Mouse (Mus musculus): ENCODE results near the gene Slc24a2.

Slc24a2 gene

DNA sequence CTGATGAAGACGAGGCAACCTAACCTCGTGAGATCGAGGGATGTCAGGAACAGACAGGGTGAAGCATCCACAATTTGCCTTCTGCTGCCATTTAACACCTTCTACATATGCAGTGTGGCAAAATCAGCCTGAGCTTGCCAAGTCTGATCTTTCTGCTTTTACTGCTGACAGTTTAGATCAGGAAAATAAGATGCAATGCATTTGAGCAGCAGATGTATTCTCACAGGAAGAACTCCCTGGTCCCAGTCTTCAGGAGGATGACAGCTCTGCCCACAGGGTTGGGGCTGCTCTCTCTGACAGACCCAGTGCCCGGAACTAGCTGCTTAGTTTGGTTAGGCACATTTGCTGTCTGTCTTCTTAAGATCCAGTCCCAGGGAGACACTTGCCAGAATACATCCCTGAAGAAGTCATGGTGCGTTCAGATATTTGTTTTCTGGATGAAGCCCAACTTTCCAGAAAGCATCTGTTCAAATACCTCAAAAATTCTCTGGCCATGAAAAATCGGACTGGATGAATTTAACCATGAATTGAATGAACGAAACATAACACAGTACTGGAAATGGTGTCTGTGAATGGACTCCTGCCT lies 188.8 kb downstream of the Slc24a2 start:
- no peak for DNase-seq (ENCODE audit: low spot score)

DNA sequence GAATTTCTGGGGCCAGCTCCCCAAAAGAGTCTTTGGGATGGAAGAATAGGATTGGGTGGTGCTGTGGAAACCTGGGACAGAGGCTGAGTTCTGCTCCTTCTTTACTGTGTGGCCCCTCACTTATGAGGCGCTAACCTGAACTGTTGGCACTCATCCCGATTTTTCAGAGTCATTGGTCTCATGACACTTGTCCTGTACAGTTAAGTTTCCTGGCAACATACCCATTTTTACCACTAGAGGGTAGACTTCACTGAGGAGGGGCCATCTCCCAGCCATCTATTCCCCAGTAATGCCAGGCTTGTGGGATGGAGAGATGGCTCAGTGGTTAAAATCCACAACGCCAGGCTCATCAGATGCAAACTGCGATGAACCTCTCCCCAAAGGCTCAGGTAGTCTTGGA lies 192.7 kb downstream of the Slc24a2 start:
- no peak for DNase-seq (ENCODE audit: low spot score)

DNA sequence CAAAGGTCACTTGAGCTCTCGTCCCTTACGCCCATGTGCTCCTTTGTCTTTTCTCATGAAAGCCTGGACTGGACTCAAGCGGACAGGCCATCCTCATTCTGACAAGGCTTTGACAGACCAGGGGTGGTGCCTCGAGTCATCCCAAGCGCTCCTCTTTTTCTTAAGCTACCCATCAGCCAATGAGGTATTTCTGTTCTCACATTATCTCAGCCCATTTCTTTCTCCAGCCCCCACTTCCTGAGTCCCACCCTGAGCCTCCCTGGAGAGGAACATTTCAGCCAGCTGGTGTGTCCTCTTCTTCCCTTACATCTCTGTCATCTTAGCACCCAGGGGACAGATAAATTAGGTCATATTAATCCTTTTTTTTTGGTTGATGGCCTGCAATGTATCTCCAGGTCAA lies 193.8 kb downstream of the Slc24a2 start:
- no peak for DNase-seq (ENCODE audit: low spot score)

DNA sequence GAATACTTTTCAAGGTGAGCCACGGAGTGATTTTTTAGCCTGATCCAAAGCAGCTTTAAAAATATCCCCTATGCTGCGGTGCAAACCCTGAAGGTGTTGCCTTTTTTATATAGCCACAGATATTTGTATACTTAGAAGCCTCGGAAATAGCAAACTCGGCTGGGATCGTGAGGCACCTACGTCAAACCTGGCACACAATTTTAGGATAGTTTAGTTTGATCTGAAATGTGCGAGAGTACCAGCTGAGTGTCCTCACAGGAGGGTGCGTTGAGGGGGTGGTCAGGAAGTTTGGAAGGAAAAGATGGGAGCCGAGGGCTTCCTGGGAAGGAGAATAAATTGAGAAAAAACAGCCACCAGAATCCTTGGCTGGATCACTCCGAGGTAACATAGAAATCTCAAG lies 194.6 kb downstream of the Slc24a2 start:
- no peak for DNase-seq (ENCODE audit: low spot score)

DNA sequence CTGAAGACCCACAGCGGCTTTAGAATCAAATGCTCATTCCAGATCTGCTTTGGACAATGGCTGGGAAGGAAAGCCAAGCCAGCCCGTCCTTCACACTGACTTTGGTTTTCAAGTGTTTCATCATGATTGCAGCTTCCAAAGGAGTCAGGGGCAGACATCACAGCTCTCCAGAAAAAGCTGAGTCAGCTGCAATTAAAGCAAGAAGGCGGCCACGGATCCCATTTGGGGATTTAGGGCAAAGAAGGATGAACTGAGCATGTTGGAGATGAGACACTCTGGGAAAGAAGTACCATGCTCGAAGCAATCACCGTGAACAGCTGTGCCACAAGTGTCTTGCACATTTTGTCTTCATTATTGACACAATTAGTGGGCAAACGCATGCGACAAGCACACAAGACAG lies 197.6 kb downstream of the Slc24a2 start:
- no peak for DNase-seq (ENCODE audit: low spot score)

DNA sequence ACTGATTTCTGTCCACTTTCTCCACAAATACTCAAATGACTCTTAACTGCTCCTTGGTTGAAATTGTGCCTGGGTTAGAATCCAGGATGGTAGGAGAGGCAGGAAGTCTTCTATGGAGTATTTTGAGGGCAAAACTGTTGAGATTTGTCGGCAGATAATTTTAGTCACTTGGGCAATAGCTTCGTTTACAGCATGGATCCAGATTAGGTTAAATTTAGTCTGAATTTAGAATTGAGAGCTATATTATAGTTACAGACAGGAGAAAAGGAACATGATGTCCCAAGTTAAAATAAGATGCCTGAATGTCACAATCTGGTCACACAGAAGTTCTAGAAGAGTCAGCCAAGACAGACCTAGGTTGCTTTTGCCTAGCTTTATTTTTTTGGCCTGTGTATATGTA lies 199.2 kb downstream of the Slc24a2 start:
- no peak for DNase-seq (ENCODE audit: low spot score)

DNA sequence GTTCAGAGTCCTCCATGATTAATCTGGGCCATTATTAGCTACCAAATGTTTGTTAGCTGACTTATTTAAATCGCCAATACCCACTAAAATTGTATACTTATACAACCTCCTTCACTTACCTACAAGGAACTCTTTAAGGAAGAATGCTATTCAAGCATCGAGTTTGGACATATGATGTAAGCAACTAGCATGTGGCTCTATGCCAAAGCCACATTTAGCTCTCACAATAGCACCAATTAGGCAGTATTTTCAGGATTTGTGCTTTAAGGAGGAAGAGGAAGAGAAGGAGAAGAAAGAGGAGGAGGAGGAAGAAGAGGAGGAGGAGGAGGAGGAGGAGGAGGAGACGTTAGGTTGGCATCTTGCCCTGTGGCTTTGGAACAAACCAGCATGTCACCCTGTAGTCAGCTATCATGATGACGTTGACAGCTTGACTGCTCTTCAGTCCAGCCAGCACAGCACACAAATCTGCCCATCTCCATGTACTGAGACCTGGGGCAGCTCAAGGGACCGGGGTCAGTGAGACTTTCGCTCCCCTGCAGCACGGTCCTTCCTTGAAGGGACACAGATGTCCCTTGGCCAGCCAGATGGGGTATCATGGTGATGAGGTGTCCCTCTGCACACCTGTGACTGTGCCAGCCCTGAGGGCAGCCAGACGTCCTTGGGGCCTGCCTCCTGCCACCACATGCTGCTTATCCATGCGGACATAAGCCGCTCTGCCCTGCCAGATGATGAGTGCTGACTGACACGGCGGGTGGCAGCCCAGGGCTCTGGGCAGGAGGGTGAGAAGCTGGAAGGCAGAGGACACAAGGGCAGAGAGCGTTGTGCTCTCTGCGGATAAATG lies 203.7 kb downstream of the Slc24a2 start:
- DNase-seq (ENCODE audit: low spot score), result no peak

DNA sequence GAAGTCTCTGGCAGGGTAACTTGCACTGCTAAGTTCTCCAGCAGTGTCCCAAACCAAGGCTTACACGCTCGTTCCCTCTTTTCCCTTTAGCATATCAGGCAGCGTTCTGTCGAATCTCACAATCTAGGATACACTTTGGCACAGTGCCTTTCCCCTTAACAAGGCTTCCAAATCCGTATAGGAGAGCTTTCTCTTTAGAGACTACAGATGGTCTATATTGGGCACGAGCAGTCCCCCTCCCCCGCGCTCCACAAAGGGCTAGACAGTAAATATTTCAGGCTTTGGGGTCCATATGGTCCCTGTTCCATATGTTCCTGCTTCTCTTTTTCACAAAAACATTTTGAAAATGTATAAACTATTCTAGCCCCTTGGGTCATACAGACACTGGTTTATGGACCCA lies 205.7 kb downstream of the Slc24a2 start:
- no peak for DNase-seq (ENCODE audit: low spot score)

DNA sequence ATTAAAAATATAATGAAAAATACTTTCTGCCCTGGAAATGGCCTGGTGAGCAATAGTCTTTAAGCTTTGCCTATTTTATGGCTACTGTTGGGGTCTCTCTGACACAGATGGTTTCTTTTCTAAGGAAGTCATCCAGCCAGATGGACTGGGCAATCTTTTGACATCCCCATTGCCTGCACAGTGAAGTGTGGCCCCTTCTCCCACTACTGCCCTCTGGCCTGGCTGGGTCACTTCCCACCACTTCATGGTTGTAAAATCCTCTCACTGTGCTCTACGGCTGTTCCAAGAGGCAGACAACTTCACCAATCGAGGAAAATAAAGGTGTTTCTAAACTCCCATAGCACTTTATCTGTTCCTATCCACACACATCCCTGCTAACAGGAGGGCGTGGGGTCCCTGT lies 208.7 kb downstream of the Slc24a2 start:
- no peak for DNase-seq (ENCODE audit: low spot score)

DNA sequence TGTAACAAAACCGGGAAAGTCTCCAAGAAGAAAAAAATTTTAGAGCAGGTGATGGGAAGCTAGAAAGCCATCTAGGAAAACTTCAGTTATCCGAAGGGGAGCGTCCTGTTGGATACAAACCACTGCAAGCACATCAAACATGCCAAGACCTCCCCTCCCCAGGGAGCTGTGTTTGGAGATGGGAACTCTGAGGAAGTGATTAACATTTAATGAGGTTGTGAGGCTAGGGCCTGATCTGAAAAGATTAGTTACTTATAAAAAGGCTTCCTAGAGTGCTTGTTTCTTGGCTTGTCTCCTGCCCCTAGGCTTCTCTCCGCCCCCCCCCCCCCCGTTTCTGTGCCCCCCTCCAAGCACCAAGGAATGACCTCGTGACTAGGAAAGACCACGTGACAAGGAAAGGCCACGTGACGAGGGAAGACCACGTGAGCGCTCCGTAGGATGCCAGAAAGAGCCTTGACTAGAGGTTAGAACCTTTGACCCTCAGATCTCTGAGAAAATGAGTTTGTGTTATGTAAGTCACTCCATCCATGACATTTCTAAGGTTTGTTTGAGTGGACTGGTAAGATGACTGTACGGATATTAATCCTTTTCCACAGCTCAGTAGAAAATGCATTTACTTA lies 210.7 kb downstream of the Slc24a2 start:
- no peak for DNase-seq (ENCODE audit: low spot score)

DNA sequence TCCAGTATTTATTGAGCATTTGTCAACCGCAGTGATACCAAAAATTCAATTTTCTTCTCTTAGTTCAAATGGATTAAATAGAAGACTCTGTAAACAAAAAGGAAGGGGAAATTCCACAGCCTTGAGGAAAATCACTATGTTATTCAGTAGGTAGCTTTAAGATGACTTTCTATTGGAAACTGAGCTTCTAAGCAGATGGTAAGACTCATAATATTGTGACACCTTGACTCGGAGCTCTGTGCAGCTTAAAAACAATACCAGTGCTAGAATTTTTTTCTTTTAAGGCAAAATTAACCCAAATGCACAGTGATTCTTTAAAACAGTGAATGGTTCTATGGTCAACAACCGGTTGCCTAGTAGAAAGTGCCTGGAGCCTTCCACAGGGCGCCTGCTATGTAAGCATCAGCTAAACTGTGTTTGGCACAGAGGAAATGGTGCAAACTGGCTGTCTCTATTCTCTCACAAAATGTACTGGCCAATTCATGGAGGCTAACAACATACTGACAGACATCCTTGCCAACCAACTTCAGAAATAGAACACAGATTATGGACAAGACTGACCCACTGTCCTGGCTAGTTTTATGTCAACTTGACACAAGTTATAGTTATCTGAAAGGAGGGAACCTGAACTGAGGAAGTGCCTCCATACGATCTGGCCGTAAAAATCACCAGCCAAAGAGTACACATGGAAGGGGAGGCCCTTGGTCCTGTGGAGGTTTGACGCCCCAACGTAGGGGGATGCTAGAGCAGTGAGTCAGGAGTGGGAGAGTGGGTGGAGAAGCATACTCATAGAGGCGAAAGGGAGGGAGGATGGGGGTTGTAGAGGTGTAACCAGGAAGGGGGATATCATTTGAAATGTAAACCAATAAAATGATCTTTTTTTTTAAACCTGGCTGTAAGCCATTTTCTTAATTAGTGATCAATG lies 211.9 kb downstream of the Slc24a2 start:
- no peak for DNase-seq (ENCODE audit: low spot score)

DNA sequence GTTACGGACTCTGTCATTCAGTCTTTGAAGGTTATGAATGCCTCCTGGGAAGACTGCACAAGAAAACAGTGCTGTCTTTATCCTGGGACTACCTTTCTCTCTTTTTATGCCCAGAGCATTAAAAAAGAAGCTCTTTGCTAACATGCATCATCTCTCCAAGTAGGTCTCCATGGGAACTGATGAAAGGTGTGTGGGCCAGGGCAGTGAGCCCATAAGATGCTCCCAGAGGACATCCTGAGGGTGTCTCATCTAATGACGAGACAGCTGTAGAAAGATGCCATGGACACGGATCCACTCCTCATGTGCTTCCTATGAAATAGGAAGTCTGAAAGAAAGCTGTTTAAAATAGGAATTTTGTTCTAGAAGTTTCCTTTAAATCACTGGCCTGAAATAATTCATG lies 212.8 kb downstream of the Slc24a2 start:
- no peak for DNase-seq (ENCODE audit: low spot score)

DNA sequence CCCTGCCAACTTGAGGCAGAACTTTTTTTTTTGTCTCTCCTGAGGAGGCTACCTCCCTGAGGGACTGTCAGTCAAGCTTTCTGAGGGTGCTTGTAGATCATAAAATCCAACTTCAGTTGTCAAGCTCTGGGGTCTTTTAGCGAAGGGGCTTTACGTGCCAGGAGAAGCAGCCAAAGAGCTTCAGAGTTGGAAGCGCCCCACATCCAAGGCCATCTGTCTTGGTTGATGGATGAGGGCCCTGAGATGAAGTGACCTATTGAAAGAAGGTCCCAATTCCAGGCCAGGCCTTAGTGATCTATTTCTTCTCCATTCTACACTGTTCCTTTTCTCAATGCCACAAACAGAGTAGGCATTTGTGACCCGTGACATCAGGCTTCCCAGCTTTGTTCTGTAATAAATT lies 214.5 kb downstream of the Slc24a2 start:
- no peak for DNase-seq (ENCODE audit: low spot score)

DNA sequence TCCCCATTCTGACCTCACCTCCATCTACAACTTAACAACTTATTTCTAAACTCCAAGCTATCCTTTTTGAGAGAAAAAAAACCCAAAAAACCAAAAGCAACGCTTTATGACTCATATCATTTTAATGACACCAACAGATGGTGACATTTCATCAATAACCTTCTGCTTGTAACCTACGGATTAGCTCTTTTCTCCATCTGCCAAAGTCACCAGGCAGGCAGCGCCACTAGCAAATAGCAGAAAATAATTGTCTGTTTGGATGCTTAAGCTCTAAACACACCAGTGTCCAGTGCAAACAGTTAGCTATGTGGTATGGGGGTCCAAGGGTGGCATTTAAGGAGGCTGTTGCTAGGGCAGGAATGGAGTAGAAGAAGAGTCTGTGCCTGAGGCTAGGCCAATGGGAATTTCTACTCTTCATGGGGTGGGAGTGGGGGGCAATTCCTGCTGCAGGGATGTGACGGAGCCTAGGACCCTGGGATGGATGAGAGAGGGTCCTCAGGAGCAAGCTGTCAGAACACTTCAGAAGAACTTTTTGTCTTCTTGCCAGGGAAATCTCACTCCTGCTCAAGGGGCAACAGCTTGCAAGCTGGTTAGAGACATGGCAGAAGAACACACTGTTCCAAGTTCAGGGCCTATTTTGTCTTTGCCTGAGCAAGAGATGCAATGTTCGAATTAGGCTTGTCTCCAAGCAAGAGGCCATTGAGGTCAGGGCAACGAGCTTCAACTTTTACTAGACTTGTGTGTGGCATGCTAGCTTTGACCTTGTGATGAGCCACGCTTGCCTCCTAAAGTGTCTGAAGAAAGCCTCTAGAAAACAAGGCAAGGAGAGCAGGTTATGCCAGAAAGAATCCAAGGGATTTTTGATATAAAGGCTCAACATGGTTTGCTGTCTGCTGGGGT lies 216.3 kb downstream of the Slc24a2 start:
- DNase-seq (ENCODE audit: low spot score), result no peak

DNA sequence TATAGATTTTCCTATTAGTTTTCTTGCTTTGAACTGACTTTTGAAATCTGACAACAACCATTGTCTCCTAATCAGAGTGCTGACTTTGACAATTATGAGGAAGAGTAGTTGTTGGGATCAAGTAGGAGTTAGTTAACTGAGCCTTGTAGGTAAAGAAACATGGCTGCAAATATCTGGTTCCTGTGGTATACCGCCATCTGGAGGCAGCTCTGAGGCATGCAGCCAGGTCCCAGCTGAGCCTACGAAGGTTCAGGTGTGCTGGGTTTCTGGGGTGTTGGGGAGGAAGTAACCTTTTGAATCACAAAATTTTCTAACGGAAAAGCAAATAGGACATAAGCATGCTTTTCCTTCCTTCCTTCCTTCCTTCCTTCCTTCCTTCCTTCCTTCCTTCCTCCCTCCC lies 237.8 kb downstream of the Slc24a2 start:
- DNase-seq (ENCODE audit: low spot score), result no peak

DNA sequence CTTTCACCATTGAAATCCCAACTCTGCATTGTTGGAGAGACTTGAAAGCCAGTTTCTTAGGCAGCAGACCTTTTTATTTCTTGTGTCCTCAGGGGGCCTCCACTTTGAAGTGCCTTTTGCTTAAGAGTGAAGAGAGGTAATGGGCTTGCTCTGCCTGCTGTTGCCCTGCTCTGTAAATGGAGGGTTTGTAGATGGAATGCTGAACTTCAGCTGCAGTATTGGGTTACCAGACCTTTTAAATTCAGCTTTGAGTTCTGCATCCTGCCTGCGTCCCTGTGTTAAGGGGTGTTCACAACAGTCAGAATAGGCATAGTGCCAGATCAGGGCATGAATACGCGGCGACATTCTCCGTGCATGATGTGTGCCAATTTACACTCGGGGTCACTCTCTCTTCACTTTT lies 241.0 kb downstream of the Slc24a2 start:
- no peak for DNase-seq (ENCODE audit: low spot score)

DNA sequence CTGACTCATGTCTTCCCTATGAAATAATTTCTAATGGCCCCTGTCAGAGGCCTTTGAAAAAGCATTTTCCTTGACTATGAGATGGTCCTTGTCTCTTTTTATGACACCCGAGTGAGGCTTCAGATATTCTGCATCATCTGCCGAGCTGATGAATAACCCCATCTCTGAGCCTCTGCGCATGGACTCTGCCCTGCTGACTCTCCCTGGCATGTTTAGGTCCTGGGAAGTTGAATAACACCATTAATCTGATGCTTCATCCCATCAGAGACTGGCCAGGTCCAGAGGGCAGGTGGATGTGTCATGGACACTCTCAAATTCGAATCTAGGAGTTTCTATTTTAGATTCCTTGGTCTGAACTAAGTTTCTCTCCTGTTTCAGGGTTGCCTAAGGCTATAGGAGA lies 242.4 kb downstream of the Slc24a2 start:
- no peak for DNase-seq (ENCODE audit: low spot score)

DNA sequence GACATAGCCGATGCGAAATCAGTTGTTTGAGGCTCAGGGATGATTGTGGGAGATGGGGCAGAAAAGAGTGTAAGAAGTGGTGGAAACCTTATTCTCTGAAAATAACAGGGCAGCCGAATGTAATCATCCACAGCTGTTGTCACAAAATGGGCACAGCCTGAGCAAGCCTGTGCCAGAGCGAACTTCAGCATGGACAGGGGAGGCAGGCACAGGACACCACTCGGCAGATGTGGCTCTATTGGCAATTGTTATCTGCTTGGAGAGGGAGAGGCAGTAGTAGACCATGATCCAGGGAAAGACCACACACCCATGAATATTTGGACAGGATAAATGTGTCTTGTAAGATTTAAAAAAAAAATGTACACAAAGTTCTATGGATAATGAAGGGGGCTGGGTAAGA lies 253.0 kb downstream of the Slc24a2 start:
- no peak for DNase-seq (ENCODE audit: low spot score)

DNA sequence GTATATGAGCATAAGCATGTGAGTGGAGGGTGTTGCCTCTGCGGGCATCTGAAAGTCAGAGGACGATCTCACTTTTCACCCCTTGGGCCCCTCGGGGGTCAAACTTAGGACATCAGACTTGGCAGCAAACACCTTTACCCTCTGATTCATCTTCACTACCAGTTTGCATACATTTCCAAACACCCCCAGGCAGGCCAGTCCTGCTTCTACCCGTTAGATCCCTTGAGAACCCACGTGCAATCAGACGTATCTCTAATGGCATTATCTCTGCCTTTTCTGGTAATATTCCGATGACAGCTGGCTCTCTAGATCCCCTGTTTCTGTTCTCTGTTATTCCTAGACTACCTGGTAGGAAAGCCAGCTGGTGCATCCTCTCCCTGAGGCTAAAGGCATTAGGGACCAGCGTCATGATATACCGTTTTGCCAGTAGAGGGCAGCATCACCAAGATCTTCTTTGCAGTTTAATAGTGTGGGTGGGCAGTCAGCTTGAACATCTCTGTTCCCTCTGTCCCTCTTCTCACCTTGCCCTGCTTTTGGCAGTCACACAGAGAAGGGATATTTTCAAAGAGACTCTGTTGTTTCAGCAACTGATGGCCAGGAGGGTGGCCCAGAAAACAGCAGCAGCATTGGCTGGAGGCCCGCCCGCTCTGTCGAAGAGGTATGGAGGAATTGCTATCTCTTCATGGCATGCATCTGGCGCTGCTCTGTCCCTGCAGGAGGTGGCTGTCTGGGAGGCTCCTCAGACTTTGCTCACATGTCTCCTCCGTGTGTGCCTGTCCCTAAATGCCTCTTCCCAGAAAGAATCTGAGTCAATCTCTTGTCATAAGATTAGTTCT lies 272.5 kb downstream of the Slc24a2 start:
- peak; percentile 61 for DNase-seq (ENCODE audit: low spot score)

DNA sequence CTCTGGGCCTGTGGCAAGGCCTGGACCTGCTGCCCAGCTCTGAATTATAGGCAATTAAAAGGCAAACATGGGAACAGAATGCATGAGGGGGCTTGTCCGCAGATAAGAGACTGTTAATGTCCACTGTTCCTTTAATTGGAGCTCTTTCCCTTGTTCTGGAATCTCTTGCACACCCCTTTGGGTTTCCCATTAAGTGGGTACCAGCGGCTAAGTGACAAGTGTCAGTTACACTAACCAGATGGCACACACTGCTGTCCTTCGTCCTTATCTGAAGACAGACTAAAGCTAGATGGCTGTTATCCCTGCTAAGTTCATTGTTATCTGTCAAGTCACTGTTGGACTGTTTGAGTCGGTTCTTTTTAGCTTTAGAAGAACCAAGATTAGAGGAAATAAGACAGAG lies 274.8 kb downstream of the Slc24a2 start:
- DNase-seq (ENCODE audit: low spot score), result no peak
